Mouse (Mus musculus): Measurements from ENCODE around the gene Wipf2. TPM values are rescaled to one million over a fixed set of nuclear protein-coding genes. Genes with fewer than 3 reads are reported as not detected.

Gene Wipf2
- polyA plus RNA-seq, 1 experiment: 27.3 TPM

- Histone ChIP-seq H3K27me3 (ENCODE audit: control insufficient read depth, insufficient read depth, low read length) (0 out of 2 replicates have a peak, but pooled peaks cover 4% of the 10 kb centered on the region), H3K4me3 (ENCODE audit: low read depth, low read length) (peak overlapping the region; percentile 22), H3K27ac (ENCODE audit: insufficient read depth, low read depth, low read length) (peak overlapping the region; percentile 43; the same call in 1 of the 2 replicates), H3K4me1 (ENCODE audit: control insufficient read depth, insufficient read depth, insufficient read length, low read length) (peaks cover 20% of the 10 kb centered on the region), H3K36me3 (ENCODE audit: control insufficient read depth, insufficient read depth, low read length) (0 out of 2 replicates have a peak, but pooled peaks cover 2% of the 10 kb centered on the region)
- no peak for TF ChIP-seq CTCF (IDR thresholded peaks at IDR 0.05; ENCODE audit: extremely low read depth, insufficient read length, insufficient replicate concordance, low read depth, low read length)
- no peak; the same call in 1 of the 2 replicates for TF ChIP-seq POLR2A (IDR thresholded peaks at IDR 0.05; ENCODE audit: low read depth, low read length)
- 19% methylated on average over 6 of the region's 6 CpGs for WGBS
Observed at GRCm38 (mm10) chr11:98839402-98839801, 24.0 kb upstream of the Wipf2 start.

- H3K4me1 ChIP-seq (ENCODE audit: control insufficient read depth, insufficient read depth, insufficient read length, low read length): peaks cover 20% of the 10 kb centered on the region
- peak overlapping the region; percentile 22 for H3K4me3 ChIP-seq (ENCODE audit: low read depth, low read length)
- peaks cover 1% of the 10 kb centered on the region; the same call in 1 of the 2 replicates for H3K36me3 ChIP-seq (ENCODE audit: control insufficient read depth, insufficient read depth, low read length)
- no peak for TF ChIP-seq POLR2A (IDR thresholded peaks at IDR 0.05; ENCODE audit: low read depth, low read length)
- TF ChIP-seq CTCF (IDR thresholded peaks at IDR 0.05; ENCODE audit: extremely low read depth, insufficient read length, insufficient replicate concordance, low read depth, low read length): no peak
- H3K27ac ChIP-seq (ENCODE audit: insufficient read depth, low read depth, low read length): no peak overlapping the region
- 0 out of 2 replicates have a peak, but pooled peaks cover 4% of the 10 kb centered on the region for H3K27me3 ChIP-seq (ENCODE audit: control insufficient read depth, insufficient read depth, low read length)
- 21% methylated on average over 10 of the region's 10 CpGs for WGBS
Observed at GRCm38 (mm10) chr11:98839897-98840296, 23.5 kb upstream of the Wipf2 start.

- Histone ChIP-seq H3K27ac (ENCODE audit: insufficient read depth, low read depth, low read length) (no peak overlapping the region), H3K27me3 (ENCODE audit: control insufficient read depth, insufficient read depth, low read length) (no peaks in the 10 kb centered on the region), H3K36me3 (ENCODE audit: control insufficient read depth, insufficient read depth, low read length) (peaks cover 7% of the 10 kb centered on the region; the same call in 1 of the 2 replicates), H3K4me3 (ENCODE audit: low read depth, low read length) (no peak overlapping the region), H3K4me1 (ENCODE audit: control insufficient read depth, insufficient read depth, insufficient read length, low read length) (no peaks in the 10 kb centered on the region)
- 83% methylated on average over 13 of the region's 13 CpGs for WGBS
- TF ChIP-seq POLR2A (IDR thresholded peaks at IDR 0.05; ENCODE audit: low read depth, low read length): no peak
- no peak for TF ChIP-seq CTCF (IDR thresholded peaks at IDR 0.05; ENCODE audit: extremely low read depth, insufficient read length, insufficient replicate concordance, low read depth, low read length)
Observed at GRCm38 (mm10) chr11:98846016-98846415, 17.4 kb upstream of the Wipf2 start.

- Histone ChIP-seq H3K4me3 (ENCODE audit: low read depth, low read length) (no peak overlapping the region), H3K4me1 (ENCODE audit: control insufficient read depth, insufficient read depth, insufficient read length, low read length) (no peaks in the 10 kb centered on the region), H3K27ac (ENCODE audit: insufficient read depth, low read depth, low read length) (no peak overlapping the region), H3K27me3 (ENCODE audit: control insufficient read depth, insufficient read depth, low read length) (no peaks in the 10 kb centered on the region), H3K36me3 (ENCODE audit: control insufficient read depth, insufficient read depth, low read length) (peaks cover 10% of the 10 kb centered on the region)
- 86% methylated on average over 19 of the region's 19 CpGs for WGBS
- TF ChIP-seq CTCF (IDR thresholded peaks at IDR 0.05; ENCODE audit: extremely low read depth, insufficient read length, insufficient replicate concordance, low read depth, low read length) (no peak), POLR2A (IDR thresholded peaks at IDR 0.05; ENCODE audit: low read depth, low read length) (no peak)
Observed at GRCm38 (mm10) chr11:98846865-98847604, 16.4 kb upstream of the Wipf2 start.

GRCm38 (mm10) chr11:98849196-98849894 is 14.1 kb upstream of the Wipf2 start:
- Histone ChIP-seq H3K4me3 (ENCODE audit: low read depth, low read length) (no peak overlapping the region), H3K27ac (ENCODE audit: insufficient read depth, low read depth, low read length) (no peak overlapping the region), H3K27me3 (ENCODE audit: control insufficient read depth, insufficient read depth, low read length) (no peaks in the 10 kb centered on the region), H3K36me3 (ENCODE audit: control insufficient read depth, insufficient read depth, low read length) (peaks cover 10% of the 10 kb centered on the region), H3K4me1 (ENCODE audit: control insufficient read depth, insufficient read depth, insufficient read length, low read length) (no peaks in the 10 kb centered on the region)
- 59% methylated on average over 19 of the region's 19 CpGs for WGBS
- no peak for TF ChIP-seq POLR2A (IDR thresholded peaks at IDR 0.05; ENCODE audit: low read depth, low read length)
- no peak for TF ChIP-seq CTCF (IDR thresholded peaks at IDR 0.05; ENCODE audit: extremely low read depth, insufficient read length, insufficient replicate concordance, low read depth, low read length)

- Histone ChIP-seq H3K4me1 (ENCODE audit: control insufficient read depth, insufficient read depth, insufficient read length, low read length) (no peaks in the 10 kb centered on the region), H3K36me3 (ENCODE audit: control insufficient read depth, insufficient read depth, low read length) (peaks cover 10% of the 10 kb centered on the region), H3K4me3 (ENCODE audit: low read depth, low read length) (no peak overlapping the region), H3K27ac (ENCODE audit: insufficient read depth, low read depth, low read length) (no peak overlapping the region), H3K27me3 (ENCODE audit: control insufficient read depth, insufficient read depth, low read length) (no peaks in the 10 kb centered on the region)
- TF ChIP-seq CTCF (IDR thresholded peaks at IDR 0.05; ENCODE audit: extremely low read depth, insufficient read length, insufficient replicate concordance, low read depth, low read length) (no peak), POLR2A (IDR thresholded peaks at IDR 0.05; ENCODE audit: low read depth, low read length) (no peak)
- WGBS: 86% methylated on average over 26 of the region's 26 CpGs
Observed at GRCm38 (mm10) chr11:98850100-98851093, 13.0 kb upstream of the Wipf2 start.

All from small intestine, adult 2 months (tissue).